Mouse (Mus musculus) limb, embryonic 13.5 days (tissue): ENCODE measurements around the gene Stat5b. TPM values are rescaled to one million over a fixed set of nuclear protein-coding genes. Genes with fewer than 3 reads are reported as not detected.

ENCODE experiments used
- ATAC-seq: fragments of 200-750 bp; cut with Nextera tagmentation; 2 replicates; pipeline ENCODE4 v1.8.0; 2017; ENCODE audit warnings: low read depth, moderate number of reproducible peaks, moderate TSS enrichment; ENCODE audit not compliant: low FRiP score
- H3K27ac ChIP-seq: fragments of 300-500 bp; sonication (generic); 2 replicates; pipeline ENCODE4 v1.5.1; 2015; ENCODE audit warnings: inconsistent platforms, mild to moderate bottlenecking, moderate library complexity
- H3K27me3 ChIP-seq: fragments of 300-500 bp; sonication (generic); 2 replicates; pipeline ENCODE4 v1.6.1; 2015; ENCODE audit warnings: mild to moderate bottlenecking, inconsistent platforms
- H3K36me3 ChIP-seq: fragments of 300-500 bp; sonication (generic); 2 replicates; pipeline ENCODE4 v1.6.1; 2015; ENCODE audit warnings: inconsistent platforms, mild to moderate bottlenecking, moderate library complexity
- H3K4me1 ChIP-seq: fragments of 300-500 bp; sonication (generic); 2 replicates; pipeline ENCODE4 v1.6.1; 2015; ENCODE audit warnings: inconsistent platforms
- H3K4me2 ChIP-seq: fragments of 300-500 bp; sonication (generic); replicated peaks from 2 replicates; pipeline ENCODE4 v1.6.1; 2015; ENCODE audit warnings: inconsistent platforms, mild to moderate bottlenecking, moderate library complexity
- H3K4me3 ChIP-seq: fragments of 300-500 bp; sonication (generic); 2 replicates; pipeline ENCODE4 v1.5.1; 2015; ENCODE audit warnings: moderate library complexity, mild to moderate bottlenecking, inconsistent platforms
- H3K9ac ChIP-seq: fragments of 300-500 bp; sonication (generic); 2 replicates; pipeline ENCODE4 v1.6.1; 2015; ENCODE audit warnings: mild to moderate bottlenecking, inconsistent platforms
- H3K9me3 ChIP-seq: fragments of 300-500 bp; sonication (generic); 2 replicates; pipeline ENCODE4 v1.6.1; 2016; ENCODE audit warnings: inconsistent platforms
- WGBS: fragments of 180-500 bp; shearing (Covaris S2); methylation state at CpG from one replicate; pipeline ENCODE4 v1.1.7; 2015; 5-methylcytosine and 5-hydroxymethylcytosine counted together
- polyA plus RNA-seq: library from polyadenylated mRNA; unstranded; fragments of >200 nt; fragmentation: Nextera tagmentation; extraction: Ambion mirVana; gene quantifications from 2 replicates; pipeline ENCODE4 v1.2.1, GENCODE M21; 2015

The Stat5b gene
- polyA plus RNA-seq, 1 experiment from 2014 or later = 19.8 TPM

GRCm38 (mm10) chr11:100736746-100737080, 113.8 kb downstream of the Stat5b start:
- Histone ChIP-seq H3K4me2 (peak overlapping the region; percentile 89), H3K36me3 (peaks cover 21% of the 10 kb centered on the region), H3K27ac (no peak overlapping the region), H3K9ac (peak overlapping the region; percentile 91), H3K27me3 (peaks cover 5% of the 10 kb centered on the region; the same call in 1 of the 2 replicates), H3K9me3 (no peaks in the 10 kb centered on the region), H3K4me1 (peaks cover 20% of the 10 kb centered on the region), H3K4me3 (peak overlapping the region; percentile 90)
- 77% methylated on average over 4 of the region's 4 CpGs for WGBS
- ATAC-seq = no peak

GRCm38 (mm10) chr11:100735954-100736745, 114.4 kb downstream of the Stat5b start:
- peak overlapping the region; percentile 91 for H3K9ac ChIP-seq
- no peaks in the 10 kb centered on the region for H3K9me3 ChIP-seq
- WGBS = 71% methylated on average over 14 of the region's 14 CpGs
- no peak overlapping the region; the same call in 1 of the 2 replicates for H3K27ac ChIP-seq
- ATAC-seq = no peak
- peaks cover 20% of the 10 kb centered on the region for H3K4me1 ChIP-seq
- peaks cover 21% of the 10 kb centered on the region for H3K36me3 ChIP-seq
- H3K4me2 ChIP-seq = peak overlapping the region; percentile 89
- peaks cover 5% of the 10 kb centered on the region; the same call in 1 of the 2 replicates for H3K27me3 ChIP-seq
- 0 out of 2 replicates have a peak overlapping the region, but pooled peaks have one; percentile 1 for H3K4me3 ChIP-seq

- ATAC-seq = no peak
- Histone ChIP-seq H3K27me3 (peaks cover 2% of the 10 kb centered on the region; the same call in 1 of the 2 replicates), H3K4me1 (peaks cover 24% of the 10 kb centered on the region), H3K9me3 (no peaks in the 10 kb centered on the region), H3K4me2 (peak overlapping the region; percentile 89; the same call in 1 of the 2 replicates), H3K4me3 (0 out of 2 replicates have a peak overlapping the region, but pooled peaks have one; percentile 1), H3K36me3 (peaks cover 21% of the 10 kb centered on the region), H3K27ac (no peak overlapping the region; the same call in 1 of the 2 replicates), H3K9ac (peak overlapping the region; percentile 91; the same call in 1 of the 2 replicates)
- 88% methylated on average over 9 of the region's 9 CpGs for WGBS
These were observed 115.2 kb downstream of the Stat5b start for GRCm38 (mm10) chr11:100735134-100735865.

Other genes starting within 250 kb of the Stat5b start
- gene Nkiras2, start 231.5 kb downstream of the Stat5b start, polyA plus RNA-seq = 81.6 and 84.1 TPM in 2 replicates
- 280 and 283 TPM in 2 replicates for gene Dnajc7, start 230.6 kb downstream of the Stat5b start, polyA plus RNA-seq
- gene Zfp385c, start 158.3 kb downstream of the Stat5b start, polyA plus RNA-seq = 0.75 and 1.1 TPM in 2 replicates
- 2.9 and 3.7 TPM in 2 replicates for gene Dhx58, start 146.5 kb downstream of the Stat5b start, polyA plus RNA-seq
- gene Kat2a, start 138.3 kb downstream of the Stat5b start, polyA plus RNA-seq = 53.6 and 53.8 TPM in 2 replicates
- 0.46 TPM in 1 of 2 replicates, not detected in the other for gene Hspb9, start 136.9 kb downstream of the Stat5b start, polyA plus RNA-seq
- gene Rab5c, start 112.5 kb downstream of the Stat5b start, polyA plus RNA-seq = 23.2 and 24.5 TPM in 2 replicates
- gene Kcnh4, start 90.8 kb downstream of the Stat5b start, polyA plus RNA-seq = not detected in 2 replicates
- not detected in 2 replicates for gene Hcrt, start 87.8 kb downstream of the Stat5b start, polyA plus RNA-seq
- 6.6 and 8.0 TPM in 2 replicates for gene Ghdc, start 79.8 kb downstream of the Stat5b start, polyA plus RNA-seq
- gene Stat5a, start 8.6 kb upstream of the Stat5b start, polyA plus RNA-seq = 5.2 and 5.7 TPM in 2 replicates
- gene Stat3, start 88.8 kb upstream of the Stat5b start, polyA plus RNA-seq = 42.4 and 50.3 TPM in 2 replicates
- 136 and 142 TPM in 2 replicates for gene Cavin1, start 120.2 kb upstream of the Stat5b start, polyA plus RNA-seq
- 34.0 and 34.4 TPM in 2 replicates for gene Atp6v0a1, start 158.7 kb upstream of the Stat5b start, polyA plus RNA-seq
- 9.4 and 9.8 TPM in 2 replicates for gene Naglu, start 219.3 kb upstream of the Stat5b start, polyA plus RNA-seq
- gene Hsd17b1, start 227.7 kb upstream of the Stat5b start, polyA plus RNA-seq = 0.28 TPM in 1 of 2 replicates, not detected in the other
- gene Coasy, start 231.8 kb upstream of the Stat5b start, polyA plus RNA-seq = 38.1 and 41.6 TPM in 2 replicates
- 44.1 and 50.5 TPM in 2 replicates for gene Mlx, start 236.6 kb upstream of the Stat5b start, polyA plus RNA-seq
- gene Psmc3ip, start 244.7 kb upstream of the Stat5b start, polyA plus RNA-seq = 43.0 and 44.5 TPM in 2 replicates